Mouse (Mus musculus) heart, embryonic 11.5 days (tissue): ENCODE data around the gene Mfsd4b5. TPM values are rescaled to one million over a fixed set of nuclear protein-coding genes. Genes with fewer than 3 reads are reported as not detected.
"Not testable (repeated sequence)": the region's sequence is repeated elsewhere in the genome, so short reads cannot be mapped to it uniquely, and the experiment has no call there.

Source experiments
- ATAC-seq: fragments of 200-750 bp; cut with Nextera tagmentation; replicated peaks from 2 replicates; pipeline ENCODE4 v1.8.0; 2017; ENCODE audit warnings: moderate library complexity; ENCODE audit not compliant: insufficient number of reproducible peaks, low FRiP score, low TSS enrichment
- H3K27ac ChIP-seq: fragments of 300-500 bp; sonication (generic); 2 replicates; pipeline ENCODE4 v1.5.1; 2014; ENCODE audit warnings: mild to moderate bottlenecking, low read depth, low read length
- H3K27me3 ChIP-seq: fragments of 300-500 bp; sonication (generic); 2 replicates; pipeline ENCODE4 v1.6.1; 2014; ENCODE audit warnings: mild to moderate bottlenecking, low read length, mixed read lengths; ENCODE audit not compliant: control insufficient read depth, insufficient read depth
- H3K36me3 ChIP-seq: fragments of 300-500 bp; sonication (generic); 2 replicates; pipeline ENCODE4 v1.6.1; 2014; ENCODE audit warnings: mild to moderate bottlenecking, low read length, moderate library complexity, mixed read lengths; ENCODE audit not compliant: control insufficient read depth, insufficient read depth
- H3K4me1 ChIP-seq: fragments of 300-500 bp; sonication (generic); 2 replicates; pipeline ENCODE4 v1.6.1; 2014; ENCODE audit warnings: low read length; ENCODE audit not compliant: control insufficient read depth, insufficient read depth
- H3K4me2 ChIP-seq: fragments of 300-500 bp; sonication (generic); 2 replicates; pipeline ENCODE4 v1.6.1; 2014; ENCODE audit warnings: mild to moderate bottlenecking, moderate library complexity
- H3K4me3 ChIP-seq: fragments of 300-500 bp; sonication (generic); 2 replicates; pipeline ENCODE4 v1.5.1; 2014; ENCODE audit warnings: low read depth, low read length
- H3K9ac ChIP-seq: fragments of 300-500 bp; sonication (generic); 2 replicates; pipeline ENCODE4 v1.6.1; 2014; ENCODE audit warnings: mild to moderate bottlenecking, low read depth, low read length, moderate library complexity
- H3K9me3 ChIP-seq: fragments of 300-500 bp; sonication (generic); replicated peaks from 2 replicates; pipeline ENCODE4 v1.6.1; 2016; ENCODE audit warnings: low read length; ENCODE audit not compliant: control insufficient read depth
- WGBS: fragments of 180-500 bp; shearing (Covaris S2); extraction: QIAGEN DNeasy Blood & Tissue Kit; methylation state at CpG from one replicate; pipeline ENCODE4 v1.1.7; 2014; ENCODE audit not compliant: insufficient replicate concordance; 5-methylcytosine and 5-hydroxymethylcytosine counted together
- polyA plus RNA-seq: library from polyadenylated mRNA; unstranded; fragments of >200 nt; fragmentation: Nextera tagmentation; extraction: Ambion mirVana; gene quantifications from 2 replicates; pipeline ENCODE4 v1.2.1, GENCODE M21; 2014

The Mfsd4b5 gene
- polyA plus RNA-seq, 1 experiment from 2014 or later, result not detected

GRCm38 (mm10) chr10:40020401-40020800 is 34.0 kb upstream of the Mfsd4b5 start:
- no peaks in the 10 kb centered on the region for H3K27me3 ChIP-seq
- H3K4me2 ChIP-seq, result no peak overlapping the region
- H3K4me1 ChIP-seq, result 0 out of 2 replicates have a peak, but pooled peaks cover 4% of the 10 kb centered on the region
- no peaks in the 10 kb centered on the region for H3K36me3 ChIP-seq
- ATAC-seq, result no peak
- no peak overlapping the region for H3K4me3 ChIP-seq
- H3K9me3 ChIP-seq, result no peaks in the 10 kb centered on the region
- no peak overlapping the region for H3K27ac ChIP-seq
- no peak overlapping the region for H3K9ac ChIP-seq
- 64% methylated on average over 2 of the region's 2 CpGs for WGBS

- Histone ChIP-seq H3K9me3 (no peaks in the 10 kb centered on the region), H3K36me3 (no peaks in the 10 kb centered on the region), H3K4me3 (no peak overlapping the region), H3K4me1 (0 out of 2 replicates have a peak, but pooled peaks cover 4% of the 10 kb centered on the region), H3K4me2 (no peak overlapping the region), H3K27me3 (no peaks in the 10 kb centered on the region), H3K27ac (no peak overlapping the region), H3K9ac (no peak overlapping the region)
- WGBS, result 62% methylated on average over 3 of the region's 3 CpGs
- ATAC-seq, result no peak; the same call in 1 of the 2 replicates
Observed at GRCm38 (mm10) chr10:40019492-40019891, 33.0 kb upstream of the Mfsd4b5 start.

- no peak overlapping the region for H3K27ac ChIP-seq
Observed at GRCm38 (mm10) chr10:40018261-40018860, 31.9 kb upstream of the Mfsd4b5 start.

GRCm38 (mm10) chr10:40009591-40009990 is 23.1 kb upstream of the Mfsd4b5 start:
- H3K27me3 ChIP-seq, result no peaks in the 10 kb centered on the region
- H3K4me2 ChIP-seq, result no peak overlapping the region
- H3K27ac ChIP-seq, result no peak overlapping the region
- no peak for ATAC-seq
- 73% methylated on average over 11 of the region's 11 CpGs for WGBS
- no peak overlapping the region for H3K4me3 ChIP-seq
- H3K36me3 ChIP-seq, result no peaks in the 10 kb centered on the region
- no peak overlapping the region for H3K9ac ChIP-seq
- no peaks in the 10 kb centered on the region for H3K4me1 ChIP-seq
- H3K9me3 ChIP-seq, result no peaks in the 10 kb centered on the region

More at GRCm38 (mm10) chr10:40018261-40018860, 31.9 kb upstream of the Mfsd4b5 start:
- Histone ChIP-seq H3K4me3 (no peak overlapping the region), H3K27me3 (no peaks in the 10 kb centered on the region), H3K9me3 (no peaks in the 10 kb centered on the region), H3K4me2 (no peak overlapping the region), H3K9ac (no peak overlapping the region), H3K4me1 (0 out of 2 replicates have a peak, but pooled peaks cover 4% of the 10 kb centered on the region), H3K36me3 (no peaks in the 10 kb centered on the region)
- no peak for ATAC-seq
- WGBS, result 63% methylated on average over 5 of the region's 5 CpGs

GRCm38 (mm10) chr10:40008847-40009246 is 22.4 kb upstream of the Mfsd4b5 start:
- not testable (repeated sequence) for H3K4me3 ChIP-seq, H3K4me1 ChIP-seq, H3K27ac ChIP-seq, H3K4me2 ChIP-seq, H3K27me3 ChIP-seq, ATAC-seq, H3K9me3 ChIP-seq, H3K9ac ChIP-seq, H3K36me3 ChIP-seq
- WGBS, result 70% methylated on average over 4 of the region's 4 CpGs

- Histone ChIP-seq H3K4me2 (no peak overlapping the region), H3K4me1 (no peaks in the 10 kb centered on the region), H3K9ac (no peak overlapping the region), H3K27me3 (no peaks in the 10 kb centered on the region), H3K27ac (no peak overlapping the region), H3K36me3 (no peaks in the 10 kb centered on the region), H3K9me3 (no peaks in the 10 kb centered on the region), H3K4me3 (no peak overlapping the region)
- ATAC-seq, result no peak
- 78% methylated on average over 4 of the region's 4 CpGs for WGBS
Observed at GRCm38 (mm10) chr10:40007953-40008352, 21.5 kb upstream of the Mfsd4b5 start.

GRCm38 (mm10) chr10:40006963-40007362 is 20.5 kb upstream of the Mfsd4b5 start:
- 72% methylated on average over 10 of the region's 10 CpGs for WGBS
- no peak overlapping the region for H3K4me2 ChIP-seq
- no peak for ATAC-seq

GRCm38 (mm10) chr10:40000746-40001145 is 14.3 kb upstream of the Mfsd4b5 start:
- Histone ChIP-seq H3K4me1 (no peaks in the 10 kb centered on the region), H3K9me3 (no peaks in the 10 kb centered on the region), H3K36me3 (no peaks in the 10 kb centered on the region), H3K27me3 (no peaks in the 10 kb centered on the region), H3K4me2 (no peak overlapping the region), H3K27ac (no peak overlapping the region), H3K9ac (no peak overlapping the region), H3K4me3 (no peak overlapping the region)
- 69% methylated on average over 2 of the region's 2 CpGs for WGBS
- ATAC-seq, result no peak

More at GRCm38 (mm10) chr10:40006963-40007362, 20.5 kb upstream of the Mfsd4b5 start:
- no peak overlapping the region for H3K9ac ChIP-seq
- no peaks in the 10 kb centered on the region for H3K36me3 ChIP-seq
- no peaks in the 10 kb centered on the region for H3K9me3 ChIP-seq
- no peak overlapping the region for H3K4me3 ChIP-seq
- no peak overlapping the region for H3K27ac ChIP-seq
- H3K4me1 ChIP-seq, result no peaks in the 10 kb centered on the region
- H3K27me3 ChIP-seq, result no peaks in the 10 kb centered on the region

GRCm38 (mm10) chr10:39991155-39991554 is 4.7 kb upstream of the Mfsd4b5 start:
- Histone ChIP-seq H3K4me2 (no peak overlapping the region), H3K27me3 (no peaks in the 10 kb centered on the region)
- 31% methylated on average over 4 of the region's 4 CpGs for WGBS

More at GRCm38 (mm10) chr10:39991155-39991554, 4.7 kb upstream of the Mfsd4b5 start:
- no peaks in the 10 kb centered on the region for H3K36me3 ChIP-seq
- H3K4me1 ChIP-seq, result no peaks in the 10 kb centered on the region
- no peak overlapping the region for H3K27ac ChIP-seq
- no peak overlapping the region for H3K4me3 ChIP-seq
- no peak for ATAC-seq
- no peak overlapping the region for H3K9ac ChIP-seq
- no peaks in the 10 kb centered on the region for H3K9me3 ChIP-seq
